Mouse (Mus musculus): Measurements from ENCODE around the gene Lrrc15. TPM values are rescaled to one million over a fixed set of nuclear protein-coding genes. Genes with fewer than 3 reads are reported as not detected.

Gene Lrrc15
- polyA plus RNA-seq, 1 experiment from 2014 or later: 0.21 TPM

DNA sequence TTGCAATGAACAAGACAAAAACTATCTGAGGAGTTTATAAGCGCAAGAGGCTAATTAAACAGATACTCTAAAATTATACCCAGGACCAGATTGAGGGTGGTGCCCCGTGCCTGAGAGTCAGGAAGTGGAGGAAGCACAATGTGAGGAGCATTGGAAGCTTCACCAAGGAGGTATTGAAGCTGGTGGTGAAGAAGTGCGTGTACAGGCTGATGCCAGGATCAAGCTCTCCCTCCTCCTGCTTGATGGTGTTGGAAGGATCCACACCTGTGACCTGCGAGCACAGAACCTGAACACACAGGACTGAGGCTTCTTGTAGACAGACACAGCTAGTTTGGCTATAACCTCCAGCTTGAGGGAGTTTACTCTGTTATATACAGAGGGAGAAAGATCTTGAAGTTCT is 23.0 kb upstream of the Lrrc15 start:
- Histone ChIP-seq H3K4me3 (ENCODE audit: low read length) (no peak overlapping the region), H3K36me3 (ENCODE audit: control insufficient read depth, insufficient read depth) (no peaks in the 10 kb centered on the region), H3K4me1 (ENCODE audit: control insufficient read depth, insufficient read depth, low read length) (peaks cover 13% of the 10 kb centered on the region), H3K27me3 (ENCODE audit: control insufficient read depth, insufficient read depth, low read length) (peaks cover 40% of the 10 kb centered on the region), H3K9me3 (replicated peaks; ENCODE audit: control insufficient read depth, low read length) (no peaks in the 10 kb centered on the region), H3K4me2 (ENCODE audit: low read depth, low read length) (no peak overlapping the region), H3K27ac (ENCODE audit: low read length) (no peak overlapping the region), H3K9ac (ENCODE audit: low read length) (no peak overlapping the region)
- 83% methylated on average over 4 of the region's 4 CpGs for WGBS
- no peak for ATAC-seq (replicated peaks; ENCODE audit: extremely low read depth, insufficient read depth, low FRiP score)

GRCm38 (mm10) chr16:30304236-30304635 is 21.2 kb upstream of the Lrrc15 start:
- Histone ChIP-seq H3K27me3 (ENCODE audit: control insufficient read depth, insufficient read depth, low read length) (peaks cover 35% of the 10 kb centered on the region), H3K27ac (ENCODE audit: low read length) (no peak overlapping the region), H3K4me1 (ENCODE audit: control insufficient read depth, insufficient read depth, low read length) (peaks cover 9% of the 10 kb centered on the region), H3K4me2 (ENCODE audit: low read depth, low read length) (no peak overlapping the region), H3K36me3 (ENCODE audit: control insufficient read depth, insufficient read depth) (no peaks in the 10 kb centered on the region), H3K9ac (ENCODE audit: low read length) (no peak overlapping the region), H3K9me3 (replicated peaks; ENCODE audit: control insufficient read depth, low read length) (no peaks in the 10 kb centered on the region), H3K4me3 (ENCODE audit: low read length) (no peak overlapping the region)
- 51% methylated on average over 5 of the region's 5 CpGs for WGBS
- ATAC-seq (replicated peaks; ENCODE audit: extremely low read depth, insufficient read depth, low FRiP score): no peak

GRCm38 (mm10) chr16:30303411-30303810 is 20.4 kb upstream of the Lrrc15 start:
- Histone ChIP-seq H3K27me3 (ENCODE audit: control insufficient read depth, insufficient read depth, low read length) (peaks cover 35% of the 10 kb centered on the region), H3K4me1 (ENCODE audit: control insufficient read depth, insufficient read depth, low read length) (peaks cover 4% of the 10 kb centered on the region), H3K4me2 (ENCODE audit: low read depth, low read length) (no peak overlapping the region), H3K9me3 (replicated peaks; ENCODE audit: control insufficient read depth, low read length) (no peaks in the 10 kb centered on the region), H3K36me3 (ENCODE audit: control insufficient read depth, insufficient read depth) (no peaks in the 10 kb centered on the region), H3K27ac (ENCODE audit: low read length) (no peak overlapping the region), H3K4me3 (ENCODE audit: low read length) (no peak overlapping the region), H3K9ac (ENCODE audit: low read length) (no peak overlapping the region)
- 78% methylated on average over 2 of the region's 2 CpGs for WGBS
- no peak for ATAC-seq (replicated peaks; ENCODE audit: extremely low read depth, insufficient read depth, low FRiP score)

DNA sequence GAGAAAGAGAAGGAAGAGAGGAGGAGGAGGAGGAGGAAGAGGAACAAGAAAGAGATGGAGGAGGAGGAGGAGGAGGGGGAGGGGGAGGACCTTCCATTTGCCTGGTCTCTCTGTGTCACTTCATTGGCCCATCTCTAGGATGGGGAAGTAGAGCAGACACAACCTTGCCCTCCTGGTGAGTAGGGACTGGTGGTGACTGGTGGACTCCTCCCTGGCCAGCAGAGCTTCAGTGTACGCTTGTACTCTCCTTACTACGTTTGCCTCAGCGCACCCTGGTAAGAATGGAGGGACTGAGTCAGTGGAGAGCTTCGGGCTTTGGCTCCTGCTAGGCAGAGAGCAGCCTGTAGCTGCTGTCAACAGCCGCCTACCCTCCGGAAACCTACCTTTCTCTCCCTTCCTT is 19.6 kb upstream of the Lrrc15 start:
- WGBS: 74% methylated on average over 6 of the region's 6 CpGs
- no peak overlapping the region for H3K27ac ChIP-seq (ENCODE audit: low read length)
- ATAC-seq (replicated peaks; ENCODE audit: extremely low read depth, insufficient read depth, low FRiP score): no peak
- H3K4me1 ChIP-seq (ENCODE audit: control insufficient read depth, insufficient read depth, low read length): no peaks in the 10 kb centered on the region
- peaks cover 29% of the 10 kb centered on the region for H3K27me3 ChIP-seq (ENCODE audit: control insufficient read depth, insufficient read depth, low read length)
- no peaks in the 10 kb centered on the region for H3K9me3 ChIP-seq (replicated peaks; ENCODE audit: control insufficient read depth, low read length)
- no peaks in the 10 kb centered on the region for H3K36me3 ChIP-seq (ENCODE audit: control insufficient read depth, insufficient read depth)
- H3K4me2 ChIP-seq (ENCODE audit: low read depth, low read length): no peak overlapping the region
- H3K4me3 ChIP-seq (ENCODE audit: low read length): no peak overlapping the region
- H3K9ac ChIP-seq (ENCODE audit: low read length): no peak overlapping the region

DNA sequence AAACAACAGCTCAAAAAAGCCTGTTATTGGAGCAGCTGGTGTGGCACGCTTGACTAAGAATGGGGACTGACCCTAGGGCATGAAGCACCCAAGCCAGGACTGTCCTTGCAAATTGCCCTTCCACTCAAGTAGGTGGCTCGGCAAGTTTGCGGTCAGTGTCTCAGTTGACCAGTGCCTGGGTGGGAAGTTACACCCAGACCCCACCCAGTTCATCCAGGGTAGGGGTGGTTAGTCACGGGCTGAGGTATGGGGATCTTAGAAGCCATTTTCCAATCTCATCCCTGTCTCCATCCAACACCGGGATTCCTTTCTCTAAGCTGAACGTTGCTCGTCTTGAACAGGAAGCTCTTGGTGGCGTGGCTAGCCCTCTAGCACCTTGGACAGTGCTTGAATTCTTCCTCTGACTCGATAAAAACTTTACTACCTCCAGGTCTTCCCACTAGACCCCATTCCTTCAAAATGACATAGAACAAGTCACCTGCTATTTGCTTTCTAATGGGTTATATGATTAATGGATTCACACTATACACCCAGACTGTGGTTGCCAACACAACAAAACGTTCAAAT is 16.7 kb upstream of the Lrrc15 start:
- no peaks in the 10 kb centered on the region for H3K36me3 ChIP-seq (ENCODE audit: control insufficient read depth, insufficient read depth)
- no peak for ATAC-seq (replicated peaks; ENCODE audit: extremely low read depth, insufficient read depth, low FRiP score)

GRCm38 (mm10) chr16:30297450-30297849 is 14.4 kb upstream of the Lrrc15 start:
- H3K4me2 ChIP-seq (ENCODE audit: low read depth, low read length): no peak overlapping the region
- H3K27ac ChIP-seq (ENCODE audit: low read length): no peak overlapping the region
- H3K36me3 ChIP-seq (ENCODE audit: control insufficient read depth, insufficient read depth): no peaks in the 10 kb centered on the region
- no peak for ATAC-seq (replicated peaks; ENCODE audit: extremely low read depth, insufficient read depth, low FRiP score)
- WGBS: 76% methylated on average over 7 of the region's 7 CpGs
- peaks cover 11% of the 10 kb centered on the region; the same call in 1 of the 2 replicates for H3K27me3 ChIP-seq (ENCODE audit: control insufficient read depth, insufficient read depth, low read length)
- no peak overlapping the region for H3K9ac ChIP-seq (ENCODE audit: low read length)
- no peak overlapping the region for H3K4me3 ChIP-seq (ENCODE audit: low read length)
- H3K9me3 ChIP-seq (replicated peaks; ENCODE audit: control insufficient read depth, low read length): no peaks in the 10 kb centered on the region
- no peaks in the 10 kb centered on the region for H3K4me1 ChIP-seq (ENCODE audit: control insufficient read depth, insufficient read depth, low read length)

More for the DNA sequence above, 16.7 kb upstream of the Lrrc15 start:
- H3K9ac ChIP-seq (ENCODE audit: low read length): no peak overlapping the region
- no peak overlapping the region for H3K4me2 ChIP-seq (ENCODE audit: low read depth, low read length)
- H3K27me3 ChIP-seq (ENCODE audit: control insufficient read depth, insufficient read depth, low read length): peaks cover 16% of the 10 kb centered on the region; the same call in 1 of the 2 replicates
- 57% methylated on average over 10 of the region's 10 CpGs for WGBS
- no peak overlapping the region for H3K27ac ChIP-seq (ENCODE audit: low read length)
- H3K4me3 ChIP-seq (ENCODE audit: low read length): no peak overlapping the region
- no peaks in the 10 kb centered on the region for H3K9me3 ChIP-seq (replicated peaks; ENCODE audit: control insufficient read depth, low read length)
- H3K4me1 ChIP-seq (ENCODE audit: control insufficient read depth, insufficient read depth, low read length): no peaks in the 10 kb centered on the region

GRCm38 (mm10) chr16:30296601-30297275 is 13.7 kb upstream of the Lrrc15 start:
- ATAC-seq (replicated peaks; ENCODE audit: extremely low read depth, insufficient read depth, low FRiP score): no peak
- Histone ChIP-seq H3K4me3 (ENCODE audit: low read length) (no peak overlapping the region), H3K9me3 (replicated peaks; ENCODE audit: control insufficient read depth, low read length) (no peaks in the 10 kb centered on the region), H3K4me2 (ENCODE audit: low read depth, low read length) (no peak overlapping the region), H3K27ac (ENCODE audit: low read length) (no peak overlapping the region), H3K27me3 (ENCODE audit: control insufficient read depth, insufficient read depth, low read length) (peaks cover 8% of the 10 kb centered on the region; the same call in 1 of the 2 replicates), H3K9ac (ENCODE audit: low read length) (no peak overlapping the region), H3K36me3 (ENCODE audit: control insufficient read depth, insufficient read depth) (no peaks in the 10 kb centered on the region), H3K4me1 (ENCODE audit: control insufficient read depth, insufficient read depth, low read length) (no peaks in the 10 kb centered on the region)
- 82% methylated on average over 11 of the region's 11 CpGs for WGBS

DNA sequence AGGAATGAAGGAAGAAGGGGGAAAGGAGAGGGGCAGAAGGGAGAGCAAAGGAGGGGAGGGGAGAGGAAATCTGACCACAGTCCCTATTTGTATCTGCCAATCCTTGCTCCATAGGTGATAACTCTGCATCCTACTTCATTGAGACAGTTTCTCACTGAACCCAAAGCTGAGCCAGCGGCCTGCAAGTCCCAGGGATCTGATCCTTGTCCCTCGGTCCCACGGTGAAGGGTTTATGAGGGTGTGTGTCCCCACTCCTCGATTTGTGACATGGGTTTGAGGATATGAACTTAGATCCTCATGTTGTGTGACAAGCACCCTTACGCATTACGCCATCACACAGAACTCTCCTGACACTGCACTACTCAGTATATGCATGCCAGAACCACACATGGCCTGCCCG is 12.1 kb upstream of the Lrrc15 start:
- Histone ChIP-seq H3K9ac (ENCODE audit: low read length) (no peak overlapping the region), H3K27ac (ENCODE audit: low read length) (no peak overlapping the region), H3K4me1 (ENCODE audit: control insufficient read depth, insufficient read depth, low read length) (no peaks in the 10 kb centered on the region), H3K9me3 (replicated peaks; ENCODE audit: control insufficient read depth, low read length) (no peaks in the 10 kb centered on the region), H3K36me3 (ENCODE audit: control insufficient read depth, insufficient read depth) (no peaks in the 10 kb centered on the region), H3K27me3 (ENCODE audit: control insufficient read depth, insufficient read depth, low read length) (peaks cover 4% of the 10 kb centered on the region; the same call in 1 of the 2 replicates), H3K4me3 (ENCODE audit: low read length) (no peak overlapping the region), H3K4me2 (ENCODE audit: low read depth, low read length) (no peak overlapping the region)
- WGBS: 82% methylated on average over 7 of the region's 7 CpGs
- ATAC-seq (replicated peaks; ENCODE audit: extremely low read depth, insufficient read depth, low FRiP score): no peak

GRCm38 (mm10) chr16:30290436-30290835 is 7.4 kb upstream of the Lrrc15 start:
- 59% methylated on average over 6 of the region's 6 CpGs for WGBS

More at GRCm38 (mm10) chr16:30290436-30290835, 7.4 kb upstream of the Lrrc15 start:
- Histone ChIP-seq H3K4me2 (ENCODE audit: low read depth, low read length) (no peak overlapping the region), H3K9ac (ENCODE audit: low read length) (no peak overlapping the region), H3K27ac (ENCODE audit: low read length) (no peak overlapping the region), H3K4me3 (ENCODE audit: low read length) (no peak overlapping the region), H3K9me3 (replicated peaks; ENCODE audit: control insufficient read depth, low read length) (no peaks in the 10 kb centered on the region), H3K36me3 (ENCODE audit: control insufficient read depth, insufficient read depth) (no peaks in the 10 kb centered on the region), H3K4me1 (ENCODE audit: control insufficient read depth, insufficient read depth, low read length) (no peaks in the 10 kb centered on the region), H3K27me3 (ENCODE audit: control insufficient read depth, insufficient read depth, low read length) (0 out of 2 replicates have a peak, but pooled peaks cover 4% of the 10 kb centered on the region)
- no peak for ATAC-seq (replicated peaks; ENCODE audit: extremely low read depth, insufficient read depth, low FRiP score)
